Mouse (Mus musculus) heart, postnatal 0 days (tissue): ENCODE data around the gene Ntng1. TPM values are rescaled to one million over a fixed set of nuclear protein-coding genes. Genes with fewer than 3 reads are reported as not detected.

Experiments used
- ATAC-seq: fragments of 200-750 bp; cut with Nextera tagmentation; 2 replicates; pipeline ENCODE4 v1.8.0; 2017; ENCODE audit warnings: low read depth, moderate number of reproducible peaks, moderate library complexity; ENCODE audit not compliant: insufficient read depth
- DNase-seq: peaks from one replicate; pipeline ENCODE4 v3.0.0-alpha.2; 2016; ENCODE audit warnings: low spot score
- H3K27ac ChIP-seq: fragments of 300-500 bp; sonication (generic); 2 replicates; pipeline ENCODE4 v1.5.1; 2014; ENCODE audit warnings: low read depth, mild to moderate bottlenecking
- H3K27me3 ChIP-seq: fragments of 300-500 bp; sonication (generic); 2 replicates; pipeline ENCODE4 v1.6.1; 2014; ENCODE audit warnings: low read length, mixed read lengths; ENCODE audit not compliant: control insufficient read depth, insufficient read depth
- H3K36me3 ChIP-seq: fragments of 300-500 bp; sonication (generic); replicated peaks from 2 replicates; pipeline ENCODE4 v1.6.1; 2014; ENCODE audit warnings: low read length, mixed read lengths; ENCODE audit not compliant: control insufficient read depth, insufficient read depth
- H3K4me1 ChIP-seq: fragments of 300-500 bp; sonication (generic); 2 replicates; pipeline ENCODE4 v1.6.1; 2014; ENCODE audit warnings: antibody characterized with exemption; ENCODE audit not compliant: control insufficient read depth, insufficient read depth
- H3K4me2 ChIP-seq: fragments of 300-500 bp; sonication (generic); 2 replicates; pipeline ENCODE4 v1.6.1; 2014; ENCODE audit warnings: low read depth, mild to moderate bottlenecking, low read length, moderate library complexity
- H3K4me3 ChIP-seq: fragments of 300-500 bp; sonication (generic); 2 replicates; pipeline ENCODE4 v1.5.1; 2014; ENCODE audit warnings: low read depth, low read length
- H3K9ac ChIP-seq: fragments of 300-500 bp; sonication (generic); replicated peaks from 2 replicates; pipeline ENCODE4 v1.6.1; 2014; ENCODE audit warnings: low read depth, low read length, mixed read lengths
- H3K9me3 ChIP-seq: fragments of 300-500 bp; sonication (generic); replicated peaks from 2 replicates; pipeline ENCODE4 v1.6.1; 2016; ENCODE audit warnings: low read length; ENCODE audit not compliant: control insufficient read depth
- CTCF ChIP-seq: IDR thresholded peaks from 2 replicates; pipeline ENCODE4 v1.5.1; 2016; ENCODE audit warnings: antibody characterized with exemption, control low read depth, low read depth
- EP300 ChIP-seq: IDR thresholded peaks from 2 replicates; pipeline ENCODE4 v1.6.1; 2016; ENCODE audit warnings: antibody characterized with exemption, low read depth
- WGBS: fragments of 180-500 bp; shearing (Covaris S2); extraction: QIAGEN DNeasy Blood & Tissue Kit; methylation state at CpG from one replicate; pipeline ENCODE4 v1.1.7; 2014; 5-methylcytosine and 5-hydroxymethylcytosine counted together
- polyA plus RNA-seq: library from polyadenylated mRNA; unstranded; fragments of >200 nt; fragmentation: Nextera tagmentation; extraction: Ambion mirVana; gene quantifications from 2 replicates; pipeline ENCODE4 v1.2.1, GENCODE M21; 2015
- total RNA-seq: library from RNA; depleted of rRNA; stranded (reverse); fragments of >200 nt; gene quantifications from 2 replicates; pipeline ENCODE4 v1.2.3, GENCODE M21; 2014; ENCODE audit warnings: low replicate concordance

Ntng1 gene
- total and polyA plus RNA-seq, 2 experiments from 2014 or later = 0.12 to 0.65 TPM

DNA sequence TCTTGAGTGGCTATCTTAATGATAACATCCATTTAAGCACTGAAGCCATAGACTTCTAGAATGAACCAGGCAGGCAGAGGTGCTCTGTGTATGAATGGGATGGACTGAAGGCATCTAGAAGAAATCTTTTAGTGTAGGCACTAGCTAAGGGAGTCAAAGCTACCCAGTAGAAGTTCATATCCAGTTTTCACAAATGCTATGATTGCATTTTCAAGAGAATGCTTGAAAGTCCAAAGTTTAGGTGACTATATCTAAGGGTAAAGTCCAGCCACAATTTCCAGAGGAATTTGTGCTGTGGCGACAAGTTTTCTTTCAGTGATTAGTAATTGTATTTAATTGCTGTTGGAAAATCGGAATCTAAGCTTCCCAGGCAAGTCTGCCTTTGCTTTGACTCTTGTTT is 181.2 kb downstream of the Ntng1 start:
- Histone ChIP-seq H3K9ac (no peak overlapping the region), H3K36me3 (no peaks in the 10 kb centered on the region), H3K27me3 (no peaks in the 10 kb centered on the region), H3K4me1 (no peaks in the 10 kb centered on the region), H3K27ac (no peak overlapping the region), H3K4me3 (no peak overlapping the region), H3K9me3 (no peaks in the 10 kb centered on the region), H3K4me2 (no peak overlapping the region)
- TF ChIP-seq EP300 (no peak), CTCF (no peak)
- WGBS = 86% methylated on average over 2 of the region's 2 CpGs
- no peak for ATAC-seq
- DNase-seq = no peak

DNA sequence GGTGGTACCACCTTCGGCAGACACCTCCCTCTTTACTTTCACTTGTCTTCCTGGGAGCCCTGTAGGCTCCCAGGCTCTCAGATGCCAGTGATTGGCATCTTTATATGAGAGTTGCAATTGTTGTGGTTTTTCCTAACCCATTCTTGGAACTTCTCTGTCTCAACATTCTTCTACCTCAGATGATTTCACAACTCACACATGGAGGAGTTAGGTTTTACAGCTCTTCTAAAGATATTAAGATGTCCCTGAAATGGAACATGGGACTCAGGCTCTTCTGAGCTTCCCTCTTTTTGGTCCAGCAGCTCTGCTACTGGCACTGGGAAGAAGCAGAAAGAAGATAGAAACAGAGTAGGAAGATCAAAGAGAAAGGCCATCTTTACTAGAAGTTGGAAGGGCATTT is 200.9 kb downstream of the Ntng1 start:
- ATAC-seq = no peak

DNA sequence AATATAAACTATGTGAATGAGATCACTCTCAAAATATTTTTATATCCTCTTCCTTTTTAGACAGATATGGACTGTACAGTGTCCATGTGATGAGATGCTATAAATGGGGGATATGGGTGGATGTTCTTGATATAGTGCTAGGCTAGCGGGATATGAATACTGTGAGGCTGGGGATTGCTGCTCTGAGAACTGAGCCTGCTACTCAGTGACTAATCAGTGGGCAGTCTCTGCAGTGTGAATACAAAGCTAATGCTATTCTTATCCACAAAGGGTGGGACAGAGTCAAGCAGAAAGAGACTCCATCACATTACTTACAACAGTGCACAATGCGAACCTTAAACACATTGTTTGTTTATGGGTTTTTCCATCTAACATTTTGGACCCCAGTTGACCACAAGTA is 206.2 kb downstream of the Ntng1 start:
- H3K9me3 ChIP-seq = no peaks in the 10 kb centered on the region
- H3K36me3 ChIP-seq = no peaks in the 10 kb centered on the region
- H3K27ac ChIP-seq = no peak overlapping the region
- DNase-seq (no peak), ATAC-seq (no peak)
- H3K4me2 ChIP-seq = no peak overlapping the region
- H3K4me3 ChIP-seq = no peak overlapping the region
- no peaks in the 10 kb centered on the region for H3K4me1 ChIP-seq
- 77% methylated on average over 2 of the region's 2 CpGs for WGBS
- H3K9ac ChIP-seq = no peak overlapping the region
- no peaks in the 10 kb centered on the region for H3K27me3 ChIP-seq
- TF ChIP-seq CTCF = no peak
- TF ChIP-seq EP300 = no peak

More for the DNA sequence above, 200.9 kb downstream of the Ntng1 start:
- no peak for DNase-seq
- WGBS = 88% methylated on average over 1 of the region's 1 CpGs
- no peak overlapping the region for H3K4me3 ChIP-seq
- no peak overlapping the region for H3K9ac ChIP-seq
- TF ChIP-seq CTCF (no peak), EP300 (no peak)
- H3K4me1 ChIP-seq = no peaks in the 10 kb centered on the region
- no peaks in the 10 kb centered on the region for H3K36me3 ChIP-seq
- no peaks in the 10 kb centered on the region for H3K27me3 ChIP-seq
- H3K4me2 ChIP-seq = no peak overlapping the region
- H3K27ac ChIP-seq = no peak overlapping the region
- no peaks in the 10 kb centered on the region for H3K9me3 ChIP-seq

DNA sequence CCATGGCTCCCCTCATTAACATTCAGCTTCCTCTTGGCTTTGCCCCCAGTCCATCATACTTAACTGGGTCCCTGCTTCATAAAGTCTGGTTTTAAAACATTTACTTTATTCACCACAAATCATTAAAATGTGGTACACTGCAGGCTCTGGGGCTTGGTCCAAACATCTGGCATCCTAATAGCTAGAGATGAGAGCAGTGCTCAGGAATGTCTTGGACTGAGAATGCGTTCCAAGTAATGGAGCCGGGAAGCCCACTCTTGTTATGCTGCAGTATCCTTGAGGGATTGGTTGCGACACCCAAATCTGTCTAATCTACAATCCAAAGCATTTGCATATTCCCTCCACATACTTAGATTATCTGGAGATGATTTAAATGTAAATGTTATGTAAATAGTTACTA is 207.5 kb downstream of the Ntng1 start:
- Histone ChIP-seq H3K4me3 (no peak overlapping the region), H3K27ac (no peak overlapping the region), H3K9me3 (no peaks in the 10 kb centered on the region), H3K9ac (no peak overlapping the region), H3K4me2 (no peak overlapping the region), H3K36me3 (no peaks in the 10 kb centered on the region), H3K27me3 (no peaks in the 10 kb centered on the region), H3K4me1 (no peaks in the 10 kb centered on the region)
- DNase-seq = no peak
- 71% methylated on average over 3 of the region's 3 CpGs for WGBS
- no peak for ATAC-seq
- no peak for TF ChIP-seq CTCF
- TF ChIP-seq EP300 = no peak

DNA sequence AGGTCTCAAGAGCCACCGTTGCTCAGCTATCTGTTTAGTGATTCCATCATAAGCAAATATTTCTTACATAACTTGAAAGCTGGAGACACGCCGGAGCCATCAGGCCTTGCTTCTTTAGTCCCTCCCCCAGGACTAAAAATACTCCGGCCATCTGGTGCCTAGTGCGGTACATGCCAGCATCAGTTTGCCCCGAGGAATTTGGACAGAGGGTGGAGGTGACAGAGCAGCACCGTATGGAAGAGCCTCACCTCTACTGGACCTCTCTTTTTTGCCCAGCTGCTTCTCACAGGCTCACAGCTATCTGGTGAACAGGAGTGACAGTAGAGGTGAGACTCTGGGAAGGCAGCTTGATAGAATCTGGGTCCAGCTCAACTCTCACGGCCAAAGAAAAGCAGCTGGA is 211.6 kb downstream of the Ntng1 start:
- WGBS = 27% methylated on average over 8 of the region's 8 CpGs
- peak; percentile 51 for ATAC-seq
- no peak for TF ChIP-seq CTCF
- TF ChIP-seq EP300 = no peak

DNA sequence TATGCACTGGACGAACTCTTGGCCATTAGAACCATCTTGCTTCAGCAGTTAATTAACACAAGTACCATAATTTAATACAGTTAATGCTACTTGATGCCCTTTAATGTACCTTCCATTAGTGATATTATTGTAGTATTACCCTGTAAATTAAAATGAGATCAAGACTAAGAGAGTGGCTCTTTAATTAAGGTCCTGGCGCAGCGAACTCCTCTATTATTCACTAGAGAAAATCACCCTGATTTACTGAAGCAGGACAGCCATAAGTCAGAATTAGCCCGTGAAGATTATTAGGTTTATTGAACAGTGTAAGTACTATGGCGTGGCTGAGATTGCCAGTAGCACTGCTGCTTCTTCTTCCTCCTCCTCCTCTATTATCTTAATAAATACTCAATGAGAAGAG is 212.8 kb downstream of the Ntng1 start:
- TF ChIP-seq EP300 = no peak
- no peak for TF ChIP-seq CTCF
- Histone ChIP-seq H3K36me3 (no peaks in the 10 kb centered on the region), H3K9me3 (no peaks in the 10 kb centered on the region), H3K27ac (no peak overlapping the region), H3K4me2 (no peak overlapping the region), H3K4me3 (no peak overlapping the region), H3K4me1 (no peaks in the 10 kb centered on the region), H3K9ac (no peak overlapping the region), H3K27me3 (no peaks in the 10 kb centered on the region)
- no peak for ATAC-seq
- no peak for DNase-seq
- WGBS = 91% methylated on average over 5 of the region's 5 CpGs

More for the DNA sequence above, 211.6 kb downstream of the Ntng1 start:
- Histone ChIP-seq H3K4me3 (no peak overlapping the region), H3K4me2 (no peak overlapping the region), H3K9me3 (no peaks in the 10 kb centered on the region), H3K4me1 (no peaks in the 10 kb centered on the region), H3K27ac (no peak overlapping the region), H3K36me3 (no peaks in the 10 kb centered on the region), H3K9ac (no peak overlapping the region), H3K27me3 (no peaks in the 10 kb centered on the region)
- DNase-seq = no peak
